Mouse (Mus musculus) gastrocnemius, adult 18-20 months (tissue): ENCODE results near the gene Slc4a10. TPM values are rescaled to one million over a fixed set of nuclear protein-coding genes. Genes with fewer than 3 reads are reported as not detected.
"Not testable (repeated sequence)": the region's sequence is repeated elsewhere in the genome, so short reads cannot be mapped to it uniquely, and the experiment has no call there.

Source experiments
- DNase-seq: peaks from one replicate; pipeline ENCODE4 v3.0.0; 2021; ENCODE audit warnings: low spot score
- long read RNA-seq, 2 experiments: library from polyadenylated mRNA; stranded (forward); transcript quantifications; one replicate each; pipeline ENCODE4 v2.0.0; 2021
- total RNA-seq, 2 experiments: library from RNA; stranded (reverse); gene quantifications; 2 replicates each; pipeline ENCODE4 v1.2.3; 2021

The Slc4a10 gene
- total RNA-seq = 1 to 10 TPM in 1 of 2 experiments, under 1 TPM in 1; 0.14 to 1.0 TPM
- long read RNA-seq, experiment 1 = 0 reads
- long read RNA-seq, experiment 2, partial matches to known transcripts = 0 of 1 reads
- long read RNA-seq, experiment 2, other reads (novel, unspliced or antisense) = 1 of 1 reads

- DNase-seq = no peak
Observed at GRCm38 (mm10) chr2:62046421-62046845, at the start of gene Slc4a10. Slc4a10 (plus strand) TSS chr2:62046462.

DNA sequence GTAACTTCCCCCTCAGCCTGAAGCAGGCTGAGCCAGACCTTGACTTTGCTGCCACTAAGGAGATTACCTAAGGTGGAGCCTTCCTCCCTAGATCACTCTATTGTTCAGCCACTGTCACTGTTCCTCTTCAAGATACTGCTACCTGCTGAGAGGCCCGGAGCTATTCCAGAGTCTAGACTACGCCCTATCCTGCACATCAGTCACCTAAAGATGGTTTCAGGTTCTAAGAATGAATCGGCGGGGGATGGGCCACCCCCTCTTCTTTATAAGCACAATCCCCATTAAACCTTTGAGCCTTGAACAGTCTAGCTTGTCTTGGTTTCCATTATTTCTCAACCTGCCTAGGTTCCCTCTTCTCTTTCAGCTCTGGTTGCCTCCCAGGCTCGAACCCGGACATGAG lies 45.0 kb upstream of the Slc4a10 start:
- not testable (repeated sequence) for DNase-seq

GRCm38 (mm10) chr2:62018209-62018608 lies 28.1 kb upstream of the Slc4a10 start:
- DNase-seq = no peak

GRCm38 (mm10) chr2:62046861-62047503 lies 720 bp downstream of the Slc4a10 start:
- DNase-seq = no peak

DNA sequence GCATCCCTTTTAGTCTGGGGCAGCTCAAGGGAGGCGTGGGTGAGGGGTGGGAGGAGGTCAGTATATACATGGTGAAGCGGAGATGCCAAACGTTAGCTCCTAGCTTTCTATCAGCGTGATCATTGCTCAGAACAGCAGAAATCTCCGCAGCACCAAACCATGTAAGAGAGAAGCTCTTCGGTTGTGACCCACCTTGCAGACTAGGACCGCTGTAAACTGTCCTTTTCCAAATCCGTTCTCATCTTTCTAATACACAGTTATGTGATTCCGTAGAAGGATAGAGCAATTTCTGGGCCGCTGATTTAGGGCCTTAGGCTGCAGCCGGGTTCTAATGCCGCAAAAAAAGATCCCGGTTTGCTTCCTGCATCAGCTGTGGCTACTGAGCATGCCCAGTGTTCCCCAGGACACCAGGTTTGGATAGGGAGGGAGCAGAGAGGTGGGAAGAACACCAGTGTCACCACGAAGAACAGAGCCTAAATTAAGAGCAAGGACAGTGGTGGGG lies 1.3 kb downstream of the Slc4a10 start:
- no peak for DNase-seq

GRCm38 (mm10) chr2:62048116-62048515 lies 1.9 kb downstream of the Slc4a10 start:
- no peak for DNase-seq

DNA sequence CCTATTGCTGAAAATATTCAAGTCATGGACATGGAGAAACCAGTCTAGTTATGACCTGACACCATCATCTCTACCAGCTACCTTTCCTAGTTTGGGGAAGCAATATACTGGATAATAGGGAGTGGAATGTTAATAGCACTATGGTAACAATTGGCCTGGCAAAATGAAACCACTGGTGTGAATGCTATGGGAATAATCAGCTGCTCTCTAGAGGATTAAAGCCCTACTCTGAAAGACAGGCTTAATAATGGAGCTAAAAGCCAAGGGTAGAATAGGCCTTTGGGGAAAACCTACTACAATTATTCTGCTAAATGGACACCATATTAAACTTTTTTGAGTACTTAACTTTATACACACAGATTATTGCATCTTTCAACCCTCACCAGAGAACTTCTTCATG lies 30.2 kb downstream of the Slc4a10 start:
- no peak for DNase-seq

DNA sequence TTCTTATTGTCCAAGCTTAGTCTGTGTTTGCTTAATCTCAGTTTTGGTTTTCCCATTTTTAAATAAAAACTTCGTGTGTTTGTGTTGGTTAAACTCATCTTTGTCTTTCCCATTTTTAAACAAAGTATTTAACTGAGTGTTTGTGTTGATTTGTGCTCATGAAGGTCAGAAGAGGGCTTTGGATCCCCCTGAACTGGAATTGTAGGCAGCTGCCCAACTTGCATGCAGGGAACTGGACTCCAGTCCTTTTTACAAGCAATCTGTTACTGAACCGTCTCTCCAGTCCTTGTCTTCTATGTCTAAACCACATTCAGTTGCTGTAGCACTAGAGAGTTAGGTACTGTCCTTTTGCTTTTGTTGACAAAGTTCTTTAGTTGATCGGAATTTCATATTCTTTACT lies 41.3 kb downstream of the Slc4a10 start:
- no peak for DNase-seq

GRCm38 (mm10) chr2:62088715-62089114 lies 42.5 kb downstream of the Slc4a10 start:
- no peak for DNase-seq

- no peak for DNase-seq
Observed at GRCm38 (mm10) chr2:62089208-62089607, 42.9 kb downstream of the Slc4a10 start.

DNA sequence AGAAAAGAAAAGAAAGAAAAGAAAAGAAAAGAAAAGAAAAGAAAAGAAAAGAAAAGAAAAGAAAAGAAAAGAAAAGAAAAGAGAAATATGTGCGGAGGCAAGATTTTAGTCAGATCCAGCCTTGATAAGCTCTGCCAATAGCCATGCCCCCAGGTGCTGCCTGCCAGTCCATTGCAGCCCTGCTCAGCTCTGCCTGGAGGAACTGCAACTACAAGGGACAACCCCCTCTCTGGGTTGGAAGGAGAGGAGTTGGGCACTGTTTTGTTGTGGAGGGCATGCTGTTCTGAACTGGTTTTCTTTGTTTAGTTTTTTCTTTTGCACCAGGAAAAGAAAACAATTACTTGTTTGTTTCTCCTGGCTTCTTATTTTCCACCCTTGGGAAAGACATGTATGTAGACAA lies 54.3 kb downstream of the Slc4a10 start:
- no peak for DNase-seq

DNA sequence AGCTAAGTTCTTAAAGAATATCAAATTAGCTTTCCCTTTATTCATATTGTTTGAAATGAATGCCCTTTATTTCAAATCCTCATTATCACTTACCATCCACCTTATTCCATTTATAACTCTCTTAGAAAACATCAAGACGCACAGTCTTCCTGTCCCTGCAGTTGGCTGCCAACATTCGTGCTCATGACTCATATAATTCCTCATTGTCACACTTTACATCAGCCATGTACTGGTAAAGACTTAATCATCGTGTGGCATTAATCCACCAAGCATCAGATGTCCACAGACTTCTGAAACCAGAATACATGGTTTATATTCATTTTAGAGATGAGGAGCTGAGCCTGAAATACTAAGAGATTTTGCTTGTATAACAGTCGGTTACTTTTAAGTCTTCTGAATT lies 69.1 kb downstream of the Slc4a10 start:
- DNase-seq = no peak

GRCm38 (mm10) chr2:62129975-62130374 lies 83.7 kb downstream of the Slc4a10 start:
- no peak for DNase-seq

GRCm38 (mm10) chr2:62134911-62135310 lies 88.6 kb downstream of the Slc4a10 start:
- no peak for DNase-seq

- no peak for DNase-seq
Observed at GRCm38 (mm10) chr2:62147636-62148035, 101.4 kb downstream of the Slc4a10 start.

DNA sequence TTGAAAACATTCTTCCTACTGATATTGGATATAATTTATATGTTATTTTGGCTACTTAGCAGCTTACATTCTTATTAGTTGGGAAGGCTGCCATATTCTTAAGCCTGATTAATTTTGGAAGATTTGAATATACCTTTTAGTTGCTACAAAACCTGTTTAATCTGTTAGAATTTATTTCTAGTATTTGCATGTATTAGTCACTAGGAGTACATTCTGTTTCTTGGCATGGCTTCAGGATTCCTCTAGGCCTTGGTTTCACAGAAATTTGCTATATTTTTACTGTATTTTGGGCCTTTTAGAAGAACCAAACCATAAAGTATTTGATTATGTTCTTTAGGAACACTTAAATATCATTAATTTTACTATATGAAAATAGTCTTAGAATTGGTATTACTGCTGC lies 103.2 kb downstream of the Slc4a10 start:
- DNase-seq = no peak

DNA sequence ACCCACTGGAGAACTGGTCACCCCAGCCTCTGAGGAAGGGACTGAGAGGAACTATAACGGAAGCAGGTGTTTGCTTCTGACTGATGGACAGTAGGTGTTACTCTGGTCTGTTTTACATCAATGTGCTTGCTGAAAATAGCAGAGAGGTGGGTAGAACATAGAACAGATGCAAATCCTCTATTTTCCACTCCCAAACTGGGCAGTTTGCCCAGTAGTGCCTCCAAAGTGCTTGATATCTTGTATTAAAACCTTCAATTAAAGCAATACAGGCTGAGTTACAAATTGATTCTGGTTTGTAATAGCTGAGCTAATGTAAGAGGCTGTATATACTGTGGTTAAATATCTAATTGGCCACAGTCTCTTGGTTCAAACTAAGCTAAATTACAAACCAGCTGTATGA lies 104.6 kb downstream of the Slc4a10 start:
- no peak for DNase-seq

GRCm38 (mm10) chr2:62210109-62210508 lies 163.8 kb downstream of the Slc4a10 start:
- DNase-seq = no peak

DNA sequence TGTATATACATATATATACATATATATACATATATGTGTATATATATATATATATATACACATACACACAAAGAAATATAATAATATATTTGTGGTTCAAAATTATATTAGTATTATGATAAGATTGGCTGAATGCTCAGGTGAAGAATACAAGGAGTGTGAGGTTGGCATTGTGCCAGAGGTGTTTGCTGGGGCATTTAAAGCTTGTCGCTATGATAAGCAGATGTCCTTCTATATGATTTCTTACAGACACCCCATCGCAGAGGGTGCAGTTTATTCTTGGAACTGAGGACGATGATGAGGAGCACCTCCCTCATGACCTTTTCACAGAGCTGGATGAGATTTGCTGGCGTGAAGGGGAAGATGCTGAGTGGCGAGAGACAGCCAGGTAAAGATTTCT lies 164.8 kb downstream of the Slc4a10 start:
- no peak for DNase-seq

DNA sequence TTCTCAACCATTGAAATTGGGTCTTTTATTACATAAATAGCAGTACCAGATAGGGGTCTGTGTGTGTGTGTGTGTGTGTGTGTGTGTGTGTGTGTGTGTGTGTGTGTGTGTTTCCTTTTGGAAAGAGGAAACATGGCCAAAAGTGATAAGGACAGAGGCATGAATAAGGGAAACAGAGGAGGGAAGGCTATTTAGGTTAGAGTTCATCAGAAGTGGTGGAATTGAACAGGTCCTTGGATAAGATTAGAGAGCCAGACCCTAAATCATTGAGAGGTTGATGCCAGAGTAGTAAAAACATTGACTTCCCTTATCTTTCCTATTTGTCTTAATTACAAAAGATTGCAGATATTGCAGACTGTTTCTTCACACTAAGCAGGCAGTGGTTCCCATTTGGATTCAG lies 181.3 kb downstream of the Slc4a10 start:
- no peak for DNase-seq

GRCm38 (mm10) chr2:62231271-62231670 lies 185.0 kb downstream of the Slc4a10 start:
- no peak for DNase-seq

- no peak for DNase-seq
Observed at GRCm38 (mm10) chr2:62244167-62244566, 197.9 kb downstream of the Slc4a10 start.

- no peak for DNase-seq
Observed at GRCm38 (mm10) chr2:62268467-62268866, 222.2 kb downstream of the Slc4a10 start.
